Mouse (Mus musculus) cerebellum, adult 9-11 months (tissue): ENCODE results near the gene Csrnp1.

Experiments used
- DNase-seq: peaks from one replicate; pipeline ENCODE4 v3.0.0; 2022

Gene Csrnp1

DNA sequence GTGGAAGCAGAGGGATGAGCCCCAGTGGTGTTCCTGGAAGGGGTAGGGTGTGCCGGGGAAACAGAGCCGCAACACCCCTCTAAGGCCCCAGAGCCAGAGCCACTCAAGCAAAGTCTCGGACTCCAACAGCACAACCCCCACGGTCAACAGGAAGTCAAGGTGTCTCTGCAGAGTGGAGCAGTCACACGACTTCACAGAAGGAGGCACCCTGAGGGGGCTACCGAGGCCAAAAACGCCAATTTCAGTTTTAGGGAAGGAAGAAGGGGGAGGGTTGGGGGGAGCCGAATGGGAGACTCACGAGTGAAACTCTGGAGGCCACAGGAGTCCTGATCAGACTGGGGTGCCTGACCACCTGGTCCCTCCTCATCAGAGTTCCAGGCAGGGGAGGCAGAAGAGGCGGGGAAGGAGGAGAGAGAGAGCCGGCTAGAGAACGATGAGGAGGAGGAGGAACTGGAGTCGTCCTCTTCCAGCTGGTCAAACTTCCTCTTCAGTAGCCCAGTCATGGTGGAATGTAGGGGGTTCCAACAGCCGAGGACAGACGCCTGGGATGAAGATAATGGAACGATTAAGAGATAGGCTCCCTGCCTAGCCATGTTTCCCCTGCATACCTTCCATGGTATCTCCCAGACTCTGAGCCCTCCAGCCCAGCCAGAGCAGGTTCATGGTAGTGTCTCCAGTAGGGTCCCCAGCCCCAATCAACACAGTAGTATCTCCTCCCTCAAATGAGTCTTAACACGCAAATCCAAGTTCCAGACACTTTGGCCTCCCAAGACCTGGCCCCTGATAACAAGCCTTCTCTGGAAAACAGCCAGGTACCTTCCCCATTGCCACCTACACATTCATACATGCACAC is 7.5 kb downstream of the Csrnp1 start:
- DNase-seq, result no peak

GRCm38 (mm10) chr9:119975286-119975685 is 9.2 kb downstream of the Csrnp1 start:
- DNase-seq, result no peak

DNA sequence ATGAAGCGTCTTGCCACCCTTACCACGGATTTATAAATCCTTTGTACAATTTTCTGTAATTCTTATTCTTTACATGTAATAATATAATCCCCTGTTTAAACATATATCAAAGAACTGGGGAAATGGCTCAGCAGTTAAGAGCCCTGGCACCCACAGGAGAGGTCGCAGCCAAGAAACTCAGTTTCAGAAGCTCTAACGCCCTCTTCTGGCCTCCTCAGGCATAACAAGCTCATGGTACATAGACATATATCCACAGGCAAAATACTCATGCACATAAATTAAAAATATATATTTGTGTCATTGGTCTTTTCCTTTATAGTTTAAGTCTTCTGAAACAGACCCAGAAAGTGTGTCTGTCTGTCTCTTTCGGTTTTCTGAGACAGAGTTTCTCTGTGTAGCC is 9.8 kb downstream of the Csrnp1 start:
- no peak for DNase-seq

DNA sequence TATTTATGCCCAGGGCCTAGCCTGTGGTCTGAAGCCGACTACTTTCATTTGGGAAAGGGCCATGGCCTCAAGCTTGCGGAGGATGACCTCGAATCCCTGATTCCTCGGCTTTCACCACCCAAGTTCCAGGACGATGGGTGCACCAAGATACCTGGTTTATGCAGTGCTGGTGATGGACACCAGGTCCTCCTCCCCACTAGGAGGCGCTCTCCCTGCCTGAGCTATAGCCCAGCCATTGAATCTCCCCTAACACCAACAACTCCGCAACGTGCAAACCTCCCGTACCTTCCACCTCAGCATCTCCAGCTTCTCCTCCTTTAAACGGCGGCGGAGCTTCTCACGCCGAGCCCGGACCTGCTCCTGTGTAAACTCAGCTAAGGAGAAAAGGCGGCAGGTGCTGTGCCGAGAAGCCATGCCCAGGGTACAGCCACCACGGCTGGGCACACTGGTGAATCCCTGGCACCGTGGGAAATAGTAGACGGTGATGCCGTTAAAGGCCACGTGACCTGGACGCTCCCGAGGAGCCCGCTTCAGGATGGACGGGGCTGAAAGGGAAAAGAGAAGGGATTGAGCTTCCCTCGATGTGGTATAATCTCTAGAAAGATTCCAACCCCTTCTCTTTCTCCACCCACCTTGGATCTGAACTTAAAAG is 10.5 kb downstream of the Csrnp1 start:
- peak; percentile 56 for DNase-seq

GRCm38 (mm10) chr9:119973281-119973680 is 11.2 kb downstream of the Csrnp1 start:
- DNase-seq, result peak; percentile 57

DNA sequence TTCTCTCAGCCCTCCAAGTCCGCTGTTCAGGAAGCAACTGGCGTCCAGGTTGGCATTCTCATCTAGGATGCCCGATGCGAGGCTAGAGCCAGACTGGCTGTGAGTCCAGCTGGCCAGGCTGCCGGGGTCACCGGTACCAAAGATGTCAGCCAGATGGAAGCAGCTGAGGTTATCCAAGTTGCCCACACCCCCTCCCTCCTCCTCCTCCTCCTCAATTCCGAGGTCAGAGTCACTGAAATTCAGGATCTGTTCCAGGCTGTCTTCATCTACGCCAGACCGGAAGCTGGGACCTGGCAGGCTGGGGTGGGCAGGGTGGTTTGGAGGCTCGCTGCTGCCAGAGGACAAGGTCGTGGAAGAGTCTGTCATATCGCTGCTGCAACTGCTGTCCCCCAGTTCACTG is 11.9 kb downstream of the Csrnp1 start:
- peak; percentile 82 for DNase-seq

- no peak for DNase-seq
Measured at GRCm38 (mm10) chr9:119972166-119972565, 12.3 kb downstream of the Csrnp1 start.

DNA sequence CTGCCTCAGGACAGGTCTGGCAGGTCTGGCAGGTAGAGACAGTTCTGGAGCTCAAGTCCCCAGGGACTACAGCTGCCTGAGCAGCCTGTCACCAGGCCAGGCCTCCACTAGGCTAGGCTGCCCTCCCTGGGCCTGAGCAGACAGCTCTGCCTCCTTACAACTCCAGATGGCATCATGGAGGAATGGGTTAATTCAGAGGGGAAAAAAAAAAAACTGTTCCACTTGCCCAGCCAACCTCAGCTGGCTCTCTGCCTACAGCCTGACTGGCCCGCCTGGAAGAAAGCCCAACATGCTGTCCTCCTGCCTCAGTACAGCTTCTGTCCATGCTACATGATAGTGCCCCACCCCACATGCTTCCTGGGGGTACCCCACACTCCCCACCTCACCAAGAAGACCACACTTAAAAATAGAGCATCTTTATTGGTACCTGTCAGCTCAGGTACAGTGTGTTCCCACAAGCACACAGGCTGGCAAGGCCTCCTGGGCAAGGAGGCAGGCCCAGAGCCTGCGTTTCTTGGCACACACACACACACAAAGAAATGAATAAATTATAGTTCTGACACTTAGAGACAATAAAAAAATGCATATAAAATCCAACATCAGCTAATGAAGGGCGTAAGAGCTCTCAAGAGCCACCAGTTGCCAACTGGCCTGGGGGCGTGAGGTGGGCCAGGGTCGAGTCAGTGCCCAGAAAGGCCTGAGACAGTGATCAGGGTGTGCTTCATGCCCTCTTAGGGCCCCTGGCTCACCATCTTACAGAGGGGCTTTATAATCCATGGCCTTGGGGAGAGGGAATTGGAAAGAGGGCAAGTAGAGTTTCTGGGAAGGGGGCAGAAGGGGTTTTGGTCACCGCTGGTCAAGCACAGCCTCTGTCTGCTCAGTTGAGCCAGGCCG is 13.4 kb downstream of the Csrnp1 start:
- DNase-seq, result peak; percentile 88

DNA sequence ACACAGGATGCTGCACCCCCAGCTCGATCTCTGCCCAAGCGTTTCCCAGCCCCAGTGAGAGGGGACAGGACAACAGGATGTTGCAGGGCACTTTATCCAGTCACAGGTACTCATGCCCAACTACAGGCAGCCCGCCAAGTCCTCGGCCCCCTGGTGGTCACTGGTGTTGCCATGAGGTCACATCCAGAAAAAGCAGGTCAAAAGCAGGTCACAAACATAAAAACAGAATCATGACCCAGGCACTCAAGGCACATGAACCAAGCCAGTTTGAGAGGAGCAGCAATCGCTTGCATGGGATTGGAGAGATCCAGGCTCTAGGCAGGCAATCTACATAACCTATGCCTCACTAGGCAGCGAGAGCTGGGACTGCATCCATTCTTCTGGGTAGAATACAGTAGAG is 14.2 kb downstream of the Csrnp1 start:
- peak; percentile 79 for DNase-seq

DNA sequence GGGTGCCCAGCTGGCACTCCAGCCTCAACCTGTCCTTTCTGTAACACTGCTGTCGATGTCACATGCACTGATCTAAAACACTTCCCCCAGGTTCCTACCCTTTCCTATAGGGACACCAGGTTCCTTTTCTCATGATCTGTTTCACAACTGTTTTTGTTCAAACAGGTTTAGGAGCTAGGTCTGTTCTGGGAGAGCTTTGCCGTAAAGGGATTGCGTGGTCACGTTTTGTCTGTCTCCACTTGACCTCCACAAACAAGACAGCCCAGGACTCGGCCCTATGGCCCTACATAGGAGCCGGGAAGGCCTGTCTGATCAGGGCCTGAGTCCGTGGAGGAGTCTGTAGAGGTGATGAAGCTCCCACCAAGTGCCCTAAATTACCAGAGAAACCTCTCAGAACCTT is 14.6 kb downstream of the Csrnp1 start:
- no peak for DNase-seq

- no peak for DNase-seq
Measured at GRCm38 (mm10) chr9:119966221-119966910, 18.1 kb downstream of the Csrnp1 start.

- no peak for DNase-seq
Measured at GRCm38 (mm10) chr9:119965186-119965585, 19.3 kb downstream of the Csrnp1 start.

DNA sequence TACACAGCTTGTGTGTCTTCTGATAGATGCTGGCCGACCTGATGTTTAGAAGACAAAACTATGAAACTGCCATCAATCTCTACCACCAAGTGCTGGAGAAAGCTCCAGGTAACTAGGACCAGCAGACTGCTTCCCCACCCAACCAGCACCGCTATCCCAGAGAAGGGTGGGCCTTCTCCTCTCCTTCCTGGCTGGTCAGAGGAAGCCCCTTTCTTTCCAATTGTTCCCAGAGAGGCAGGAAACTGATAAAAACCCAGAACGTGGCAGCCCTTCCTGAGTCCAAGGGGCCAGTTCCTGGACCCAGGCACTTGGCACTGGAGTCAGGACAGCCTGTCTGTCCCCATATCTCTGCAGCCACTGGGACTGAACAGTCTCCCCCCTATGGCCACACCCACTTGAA is 20.3 kb downstream of the Csrnp1 start:
- DNase-seq, result no peak

DNA sequence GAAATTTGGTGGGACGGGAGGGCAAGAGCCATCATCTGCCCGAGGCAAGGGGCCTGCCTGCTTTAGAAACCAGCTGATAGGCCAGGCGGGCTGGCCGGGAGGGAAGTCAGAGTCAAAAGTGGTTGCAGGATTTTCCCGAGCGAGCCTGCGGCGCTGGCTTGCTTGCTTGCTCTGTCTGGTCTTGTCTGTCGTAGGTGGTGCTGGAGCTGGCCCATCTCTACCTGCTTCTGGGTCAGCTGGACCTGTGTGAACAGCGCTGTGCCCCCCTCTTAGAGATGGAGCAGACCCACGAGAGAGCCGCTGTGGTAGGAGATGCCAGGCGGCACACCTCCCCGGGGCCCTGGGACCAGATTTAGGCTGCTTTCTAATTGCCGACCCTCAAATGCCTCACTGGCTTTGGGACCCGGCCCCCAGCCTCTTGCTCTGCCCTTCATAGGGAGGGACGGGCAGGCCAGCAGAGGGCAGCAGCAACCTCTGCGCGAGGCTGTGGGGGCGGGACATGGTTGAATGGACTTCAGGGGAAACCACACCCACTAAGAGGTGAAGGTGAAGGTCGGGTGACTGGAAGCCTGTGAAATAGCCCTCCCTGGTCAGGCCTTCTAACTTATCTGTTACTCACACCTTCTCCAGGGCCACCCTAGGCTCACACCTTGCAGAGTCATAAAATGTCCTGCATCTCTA is 21.3 kb downstream of the Csrnp1 start:
- peak; percentile 63 for DNase-seq

DNA sequence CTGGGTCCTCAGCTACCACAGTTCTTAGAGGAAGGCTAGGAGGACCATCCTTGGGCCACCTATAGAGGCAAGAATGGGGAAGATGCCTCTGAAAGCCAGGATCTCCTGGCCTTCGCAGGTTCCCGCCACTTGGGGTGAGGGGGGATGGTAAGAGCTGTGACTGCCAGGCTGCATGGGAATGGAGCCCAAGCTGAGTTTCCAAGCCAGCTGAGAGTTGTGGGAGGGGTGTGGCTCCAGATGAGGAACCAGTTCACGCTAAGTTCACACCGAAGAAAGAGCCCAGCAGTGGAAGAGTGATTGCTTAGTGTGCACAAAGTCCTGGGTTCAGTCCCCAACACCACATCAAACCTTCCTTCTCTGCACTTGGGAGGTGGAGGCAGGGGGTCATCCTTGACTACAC is 22.2 kb downstream of the Csrnp1 start:
- DNase-seq, result no peak

GRCm38 (mm10) chr9:119958835-119959234 is 25.6 kb downstream of the Csrnp1 start:
- no peak for DNase-seq

DNA sequence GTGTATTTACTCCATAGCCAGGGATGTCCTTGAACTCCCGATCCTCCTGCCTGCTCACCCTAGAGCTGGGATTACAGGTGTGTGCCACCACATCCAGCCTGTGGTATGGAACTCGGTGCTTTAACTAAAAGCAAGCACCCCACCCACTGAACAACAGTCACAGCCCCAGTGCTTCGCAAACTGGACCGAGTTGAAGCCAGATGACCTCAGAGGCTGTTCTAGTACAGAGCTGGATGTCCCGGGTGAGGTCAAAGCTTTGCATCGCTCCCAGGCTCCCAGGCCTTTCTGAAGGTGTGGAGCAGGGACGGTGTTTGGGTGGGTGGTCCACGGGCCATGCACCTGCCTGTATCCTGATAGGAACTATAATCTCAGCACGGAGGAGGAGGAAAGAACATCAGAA is 33.1 kb downstream of the Csrnp1 start:
- no peak for DNase-seq

DNA sequence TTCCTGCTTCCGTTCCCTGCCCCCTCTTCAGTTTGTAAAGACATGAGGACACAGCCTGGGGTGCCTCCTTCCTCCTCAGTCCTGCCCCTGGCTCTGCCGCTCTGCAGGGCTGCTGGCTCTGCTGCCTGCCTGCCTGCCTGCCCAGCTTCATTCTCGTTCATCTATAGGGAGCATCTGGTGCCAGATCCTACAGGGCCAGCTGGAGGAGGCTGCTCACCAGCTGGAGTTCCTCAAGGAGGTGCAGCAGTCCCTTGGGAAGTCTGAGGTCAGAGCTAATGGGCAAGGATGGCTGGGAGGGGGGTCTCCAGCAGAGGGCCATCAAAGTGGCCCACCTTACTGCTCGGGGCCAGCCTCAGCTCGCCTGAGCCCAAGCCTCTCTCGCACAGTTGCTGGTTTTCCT is 34.0 kb downstream of the Csrnp1 start:
- no peak for DNase-seq

DNA sequence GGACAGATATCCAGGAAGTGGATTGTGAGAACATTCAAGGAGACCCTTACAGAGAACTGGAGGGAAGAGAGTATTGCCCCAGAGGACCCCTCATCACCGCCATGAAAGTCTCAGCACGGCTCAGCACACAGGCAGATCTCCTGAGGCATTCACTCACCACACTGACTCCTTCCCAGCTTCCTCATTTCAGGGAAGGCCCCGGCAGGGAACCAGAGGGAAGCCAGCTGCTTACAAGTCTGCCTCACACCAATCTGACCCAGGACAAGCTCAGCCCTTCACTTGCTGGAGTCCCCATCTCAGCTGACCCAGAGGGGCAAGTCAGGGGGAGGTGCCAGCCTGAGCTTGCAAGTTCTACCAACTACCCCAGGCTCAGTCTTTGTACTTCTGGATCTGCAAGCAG is 35.7 kb downstream of the Csrnp1 start:
- no peak for DNase-seq

GRCm38 (mm10) chr9:119945173-119945900 is 39.1 kb downstream of the Csrnp1 start:
- no peak for DNase-seq

DNA sequence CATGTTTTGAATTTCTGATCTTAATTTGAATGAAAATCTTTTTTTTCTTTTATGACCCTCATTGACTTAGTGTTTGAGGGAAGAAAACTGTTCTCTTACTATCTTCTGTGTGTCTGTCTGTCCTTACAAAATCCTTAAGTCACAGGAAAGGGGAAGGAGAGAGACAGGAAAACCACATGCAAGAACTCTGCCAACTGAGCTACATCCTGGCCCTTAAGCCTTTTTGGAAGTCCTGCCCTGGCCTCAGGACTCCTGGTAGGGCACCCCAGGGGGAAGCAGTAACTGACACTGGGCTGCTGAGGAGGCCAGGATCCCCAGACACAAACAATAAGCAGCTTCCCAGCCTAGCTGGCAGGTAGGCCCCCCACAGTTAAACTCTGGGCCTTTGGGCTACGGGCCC is 41.1 kb downstream of the Csrnp1 start:
- DNase-seq, result no peak

DNA sequence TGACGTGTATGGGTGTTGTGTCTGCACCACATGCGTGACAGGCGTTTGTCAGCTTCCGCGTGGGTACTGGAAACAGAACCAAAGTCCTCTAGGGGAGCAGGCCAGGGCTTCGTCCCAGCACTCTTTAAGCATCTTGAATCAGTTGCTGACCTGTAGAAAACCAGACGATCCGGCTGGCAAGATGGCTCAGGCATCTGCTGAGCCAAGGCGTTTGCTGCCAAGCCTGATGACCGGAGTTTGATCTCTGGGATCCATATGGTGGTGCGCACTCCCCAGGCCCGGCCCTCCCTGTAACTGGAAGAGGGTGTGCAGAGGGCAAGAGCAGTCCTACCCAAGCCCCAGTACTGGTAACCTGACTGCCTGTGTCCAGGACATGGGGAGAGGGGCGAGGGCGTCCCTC is 42.6 kb downstream of the Csrnp1 start:
- DNase-seq, result peak; percentile 47
